Mouse (Mus musculus): ENCODE results near the gene Ralgapa1.
"Not testable (repeated sequence)": the region's sequence is repeated elsewhere in the genome, so short reads cannot be mapped to it uniquely, and the experiment has no call there.

Ralgapa1 gene

GRCm38 (mm10) chr12:55798745-55799144 is 22.2 kb downstream of the Ralgapa1 start:
- no peak for DNase-seq

GRCm38 (mm10) chr12:55797103-55797502 is 23.9 kb downstream of the Ralgapa1 start:
- no peak for DNase-seq

- DNase-seq: not testable (repeated sequence)
Measured at GRCm38 (mm10) chr12:55794485-55794884, 26.5 kb downstream of the Ralgapa1 start.

- DNase-seq: no peak
Measured at GRCm38 (mm10) chr12:55785252-55785651, 35.7 kb downstream of the Ralgapa1 start.

- no peak for DNase-seq
Measured at GRCm38 (mm10) chr12:55782662-55783061, 38.3 kb downstream of the Ralgapa1 start.

- DNase-seq: no peak
Measured at GRCm38 (mm10) chr12:55778301-55778700, 42.7 kb downstream of the Ralgapa1 start.

GRCm38 (mm10) chr12:55777356-55777755 is 43.6 kb downstream of the Ralgapa1 start:
- no peak for DNase-seq

GRCm38 (mm10) chr12:55774316-55774715 is 46.7 kb downstream of the Ralgapa1 start:
- DNase-seq: no peak

GRCm38 (mm10) chr12:55720319-55720718 is 100.6 kb downstream of the Ralgapa1 start:
- no peak for DNase-seq

- no peak for DNase-seq
Measured at GRCm38 (mm10) chr12:55705881-55706280, 115.1 kb downstream of the Ralgapa1 start.

GRCm38 (mm10) chr12:55666699-55667098 is 154.3 kb downstream of the Ralgapa1 start:
- no peak for DNase-seq

GRCm38 (mm10) chr12:55663194-55663593 is 157.8 kb downstream of the Ralgapa1 start:
- not testable (repeated sequence) for DNase-seq

- no peak for DNase-seq
Measured at GRCm38 (mm10) chr12:55648011-55648525, 172.9 kb downstream of the Ralgapa1 start.

- no peak for DNase-seq
Measured at GRCm38 (mm10) chr12:55626711-55627110, 194.3 kb downstream of the Ralgapa1 start.

GRCm38 (mm10) chr12:55623254-55623653 is 197.7 kb downstream of the Ralgapa1 start:
- no peak for DNase-seq

- no peak for DNase-seq
Measured at GRCm38 (mm10) chr12:55622615-55623245, 198.2 kb downstream of the Ralgapa1 start.

GRCm38 (mm10) chr12:55620321-55620720 is 200.6 kb downstream of the Ralgapa1 start:
- no peak for DNase-seq

GRCm38 (mm10) chr12:55610812-55611211 is 210.2 kb downstream of the Ralgapa1 start:
- no peak for DNase-seq

- no peak for DNase-seq
Measured at GRCm38 (mm10) chr12:55607902-55608301, 213.1 kb downstream of the Ralgapa1 start.

GRCm38 (mm10) chr12:55604411-55604810 is 216.6 kb downstream of the Ralgapa1 start:
- DNase-seq: no peak

GRCm38 (mm10) chr12:55600503-55600994 is 220.4 kb downstream of the Ralgapa1 start:
- peak; percentile 7 for DNase-seq

GRCm38 (mm10) chr12:55599639-55600502 is 221.1 kb downstream of the Ralgapa1 start:
- DNase-seq: peak; percentile 3

- no peak for DNase-seq
Measured at GRCm38 (mm10) chr12:55598887-55599561, 221.9 kb downstream of the Ralgapa1 start, which contains the start of gene Insm2. TSS of gene Insm2 (plus strand) at chr12:55599427.
